Mouse (Mus musculus) monocyte, adult 59 days (primary cell): ENCODE results near the gene Gm20826. TPM values are rescaled to one million over a fixed set of nuclear protein-coding genes. Genes with fewer than 3 reads are reported as not detected.

Experiments
- total RNA-seq, 2 experiments: library from RNA; stranded (reverse); gene quantifications; one replicate each; pipeline ENCODE4 v1.2.4; 2023

Gene Gm20826
- total RNA-seq: under 1 TPM in 1 of 2 experiments, not detected in 1; 0.16 TPM

DNA sequence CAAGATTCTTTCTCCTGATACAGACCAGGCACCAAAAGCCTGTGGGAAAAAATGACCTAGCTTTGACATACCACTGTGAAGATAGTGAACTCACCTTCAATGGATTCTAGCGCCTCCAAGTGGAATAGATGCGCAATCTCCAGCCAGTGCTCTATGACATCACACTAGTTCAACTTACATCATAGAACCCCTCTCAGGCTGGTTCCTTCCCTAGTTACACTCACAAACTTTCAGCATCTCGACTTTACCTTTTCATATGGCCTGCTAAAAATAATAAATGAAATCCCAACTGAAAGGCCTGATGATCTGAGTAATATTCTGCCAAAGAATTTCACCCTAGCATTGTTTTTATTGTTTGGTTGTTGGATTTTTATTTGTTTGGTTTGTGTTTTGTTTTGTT, at the start of gene Gm20826:
TSS of gene Gm20826 (minus strand) at position 101 of the 400 bp plus-strand sequence.

Other genes starting within 250 kb of the Gm20826 start
- not detected for gene Gm21788, start 233.5 kb downstream of the Gm20826 start, total RNA-seq
- gene Gm28576, start 84.5 kb upstream of the Gm20826 start, total RNA-seq: not detected